Mouse (Mus musculus): ENCODE results near the gene Slc5a10.

Slc5a10 gene

GRCm38 (mm10) chr11:61720636-61721035 is at the start of gene Slc5a10:
TSS of gene Slc5a10 (minus strand) at chr11:61720826.
- no peak for DNase-seq (ENCODE audit: low spot score in 2 of 2)

- DNase-seq (ENCODE audit: low spot score in 2 of 2) = peak; percentile 99 to 100
Measured at GRCm38 (mm10) chr11:61761584-61762407, 41.2 kb upstream of the Slc5a10 start, which contains the start of gene Prpsap2. TSS of gene Prpsap2 (minus strand) at chr11:61762088.

- peak; percentile 8 to 25 for DNase-seq (ENCODE audit: low spot score in 2 of 2)
Measured at GRCm38 (mm10) chr11:61760518-61760917, 39.9 kb upstream of the Slc5a10 start.

- DNase-seq (ENCODE audit: low spot score in 2 of 2) = no peak
Measured at GRCm38 (mm10) chr11:61757151-61757550, 36.5 kb upstream of the Slc5a10 start.

GRCm38 (mm10) chr11:61751612-61752011 is 31.0 kb upstream of the Slc5a10 start:
- DNase-seq (ENCODE audit: low spot score in 2 of 2) = peak in 1 of 2 experiments; percentile 26

- DNase-seq (ENCODE audit: low spot score in 2 of 2) = no peak
Measured at GRCm38 (mm10) chr11:61747161-61747560, 26.5 kb upstream of the Slc5a10 start.

GRCm38 (mm10) chr11:61745781-61746180 is 25.2 kb upstream of the Slc5a10 start:
- no peak for DNase-seq (ENCODE audit: low spot score in 2 of 2)

- DNase-seq (ENCODE audit: low spot score in 2 of 2) = no peak
Measured at GRCm38 (mm10) chr11:61744460-61744859, 23.8 kb upstream of the Slc5a10 start.

GRCm38 (mm10) chr11:61743768-61744167 is 23.1 kb upstream of the Slc5a10 start:
- no peak for DNase-seq (ENCODE audit: low spot score in 2 of 2)

GRCm38 (mm10) chr11:61740500-61740899 is 19.9 kb upstream of the Slc5a10 start:
- no peak for DNase-seq (ENCODE audit: low spot score in 2 of 2)

GRCm38 (mm10) chr11:61737290-61737689 is 16.7 kb upstream of the Slc5a10 start:
- no peak for DNase-seq (ENCODE audit: low spot score in 2 of 2)

- DNase-seq (ENCODE audit: low spot score in 2 of 2) = no peak
Measured at GRCm38 (mm10) chr11:61732672-61733071, 12.0 kb upstream of the Slc5a10 start.

- DNase-seq (ENCODE audit: low spot score in 2 of 2) = no peak
Measured at GRCm38 (mm10) chr11:61728037-61728436, 7.4 kb upstream of the Slc5a10 start.

- DNase-seq (ENCODE audit: low spot score in 2 of 2) = no peak
Measured at GRCm38 (mm10) chr11:61722077-61722476, 1.5 kb upstream of the Slc5a10 start.

- DNase-seq (ENCODE audit: low spot score in 2 of 2) = no peak
Measured at GRCm38 (mm10) chr11:61719826-61720225, 800 bp downstream of the Slc5a10 start.

- no peak for DNase-seq (ENCODE audit: low spot score in 2 of 2)
Measured at GRCm38 (mm10) chr11:61719387-61719786, 1.2 kb downstream of the Slc5a10 start.

- no peak for DNase-seq (ENCODE audit: low spot score in 2 of 2)
Measured at GRCm38 (mm10) chr11:61717990-61718389, 2.6 kb downstream of the Slc5a10 start.

GRCm38 (mm10) chr11:61715130-61715529 is 5.5 kb downstream of the Slc5a10 start:
- DNase-seq (ENCODE audit: low spot score in 2 of 2) = no peak

- DNase-seq (ENCODE audit: low spot score in 2 of 2) = peak; percentile 34 to 84
Measured at GRCm38 (mm10) chr11:61714346-61715117, 6.1 kb downstream of the Slc5a10 start.

GRCm38 (mm10) chr11:61713157-61713855 is 7.3 kb downstream of the Slc5a10 start:
- DNase-seq (ENCODE audit: low spot score in 2 of 2) = no peak

- DNase-seq (ENCODE audit: low spot score in 2 of 2) = no peak
Measured at GRCm38 (mm10) chr11:61708928-61709327, 11.7 kb downstream of the Slc5a10 start.

- no peak for DNase-seq (ENCODE audit: low spot score in 2 of 2)
Measured at GRCm38 (mm10) chr11:61706232-61706631, 14.4 kb downstream of the Slc5a10 start.

Data from thymus, postnatal 10 days (tissue).